Mouse (Mus musculus) CD4-positive, CD25-positive, alpha-beta regulatory T cell, adult 2 months (primary cell): ENCODE data around the gene Kcnj4.

Experiments used
- DNase-seq: peaks from one replicate; pipeline ENCODE4 v3.0.0-alpha.2; 2012; ENCODE audit warnings: low read depth, low spot score

Kcnj4 gene

GRCm38 (mm10) chr15:79504707-79505452, at the start of gene Kcnj4:
TSS of gene Kcnj4 (minus strand) at chr15:79505241.
- no peak for DNase-seq

DNA sequence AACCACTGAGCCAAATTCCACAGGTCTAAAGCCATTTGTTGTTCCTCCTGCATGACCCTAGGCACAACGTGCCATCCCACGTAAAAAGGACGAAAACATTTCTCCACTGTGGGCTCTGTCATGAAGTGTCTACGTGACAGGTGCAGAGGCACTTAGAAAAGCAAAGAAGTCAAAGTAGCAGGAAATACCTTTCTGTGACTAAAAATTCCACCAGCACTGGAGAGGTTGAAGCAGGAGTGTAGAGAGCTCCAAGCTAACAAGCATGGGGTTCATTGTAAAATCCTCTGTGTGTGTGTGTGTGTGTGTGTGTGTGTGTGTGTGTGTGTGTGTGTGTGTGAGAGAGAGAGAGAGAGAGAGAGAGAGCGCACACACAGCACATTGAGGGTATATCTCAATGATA, 47.5 kb upstream of the Kcnj4 start:
- DNase-seq = no peak

DNA sequence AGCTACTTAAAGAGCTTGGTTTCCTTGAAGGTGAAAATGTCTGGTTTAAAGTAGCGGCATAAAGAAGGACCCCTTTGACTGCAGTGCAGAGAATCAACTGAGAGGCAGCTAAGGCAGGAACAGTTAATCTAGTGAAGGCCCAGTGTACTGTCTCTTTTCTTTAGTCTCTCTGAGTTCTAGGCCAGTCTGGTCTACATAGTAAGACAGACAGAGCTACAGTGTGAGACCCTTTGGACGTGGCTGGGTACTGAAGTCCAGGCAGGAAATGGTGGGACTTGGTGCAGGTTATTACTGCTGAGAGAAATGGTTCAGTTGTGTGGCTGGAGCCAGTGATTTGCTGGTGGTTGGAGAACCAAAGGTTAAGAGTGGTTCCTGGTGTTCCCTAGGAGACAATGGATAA, 43.2 kb upstream of the Kcnj4 start:
- no peak for DNase-seq

- DNase-seq = no peak
Observed at GRCm38 (mm10) chr15:79547289-79547820, 42.3 kb upstream of the Kcnj4 start.

GRCm38 (mm10) chr15:79546410-79547288, 41.6 kb upstream of the Kcnj4 start, which contains the start of gene Ddx17:
TSS of gene Ddx17 (minus strand) at chr15:79546741.
- peak; percentile 99 for DNase-seq

GRCm38 (mm10) chr15:79545921-79546399, 40.9 kb upstream of the Kcnj4 start:
- DNase-seq = peak; percentile 74

GRCm38 (mm10) chr15:79545496-79545895, 40.5 kb upstream of the Kcnj4 start:
- DNase-seq = no peak

DNA sequence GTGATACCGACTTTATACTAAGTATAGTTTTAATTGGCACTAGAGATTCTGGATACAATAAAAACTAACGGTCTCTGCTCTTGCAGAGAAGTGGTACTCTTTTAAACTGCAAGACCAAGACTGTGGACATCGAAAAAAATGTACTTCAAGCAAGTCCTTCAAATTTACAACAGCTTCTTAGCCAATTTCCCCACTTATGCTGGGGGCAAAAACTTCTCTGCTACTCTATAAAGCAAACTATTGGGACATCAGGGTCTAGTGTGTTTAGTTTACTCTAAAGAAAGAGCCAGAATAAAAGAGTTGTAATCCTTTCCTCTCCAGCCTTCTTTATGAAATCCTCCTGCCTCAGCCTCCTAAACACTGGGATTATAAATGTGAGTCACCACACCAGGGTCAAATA, 38.9 kb upstream of the Kcnj4 start:
- no peak for DNase-seq

DNA sequence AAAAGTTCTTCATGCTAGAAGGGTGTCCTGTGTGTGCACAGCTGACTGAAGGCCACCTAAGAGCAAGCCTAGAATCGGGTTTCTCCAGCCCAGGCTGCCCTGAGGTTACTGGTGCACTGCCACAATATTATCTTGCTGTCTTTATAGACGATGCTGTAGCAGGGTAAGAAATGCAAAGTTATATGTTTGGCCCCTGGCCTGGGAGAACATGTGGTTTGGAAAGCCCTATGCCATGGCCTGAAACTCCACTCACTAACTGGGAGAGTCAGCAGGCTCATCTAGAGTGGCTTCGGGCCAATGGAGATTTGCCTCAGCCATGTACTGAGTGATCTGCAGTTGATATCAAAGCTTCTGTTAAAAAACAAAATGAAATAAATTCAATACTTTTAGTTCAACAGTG, 28.8 kb upstream of the Kcnj4 start:
- no peak for DNase-seq

GRCm38 (mm10) chr15:79529935-79530334, 24.9 kb upstream of the Kcnj4 start:
- DNase-seq = no peak

GRCm38 (mm10) chr15:79527991-79528639, 23.1 kb upstream of the Kcnj4 start:
- DNase-seq = no peak

DNA sequence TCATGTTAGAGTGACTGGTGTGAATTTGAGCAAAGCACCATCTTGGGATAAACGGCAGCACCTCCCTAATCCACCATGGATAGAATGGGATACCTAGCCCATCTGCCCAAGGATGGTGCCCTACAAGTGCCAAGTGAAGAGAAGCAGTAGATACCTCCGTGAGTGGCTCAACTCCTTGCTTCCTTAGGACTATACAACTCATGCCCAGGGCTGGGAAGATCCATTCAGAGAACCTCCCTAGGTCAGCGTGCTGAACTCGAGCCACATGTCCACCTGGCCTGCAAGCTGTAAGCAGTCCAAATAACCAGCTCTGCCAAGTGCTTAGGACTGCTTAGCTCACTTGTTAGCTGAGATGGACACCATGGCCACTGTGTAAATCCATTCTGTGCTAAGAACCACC, 22.2 kb upstream of the Kcnj4 start:
- no peak for DNase-seq

GRCm38 (mm10) chr15:79525979-79526768, 21.1 kb upstream of the Kcnj4 start:
- no peak for DNase-seq

DNA sequence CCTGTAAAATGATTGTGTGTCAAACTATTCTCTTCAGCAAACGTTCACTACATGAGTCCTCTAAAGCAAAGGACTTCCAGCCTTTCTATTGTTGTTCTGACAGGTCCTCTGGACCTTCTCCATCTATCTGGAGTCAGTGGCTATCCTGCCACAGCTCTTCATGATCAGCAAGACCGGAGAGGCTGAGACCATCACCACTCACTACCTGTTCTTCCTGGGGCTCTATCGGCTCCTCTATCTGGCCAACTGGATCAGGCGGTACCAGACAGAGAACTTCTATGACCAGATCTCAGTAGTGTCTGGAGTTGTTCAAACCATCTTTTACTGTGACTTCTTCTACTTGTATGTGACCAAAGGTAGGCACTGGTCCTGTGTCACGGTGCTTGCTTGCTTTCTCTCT, 20.5 kb upstream of the Kcnj4 start:
- DNase-seq = no peak

GRCm38 (mm10) chr15:79519400-79520220, 14.6 kb upstream of the Kcnj4 start:
- no peak for DNase-seq

DNA sequence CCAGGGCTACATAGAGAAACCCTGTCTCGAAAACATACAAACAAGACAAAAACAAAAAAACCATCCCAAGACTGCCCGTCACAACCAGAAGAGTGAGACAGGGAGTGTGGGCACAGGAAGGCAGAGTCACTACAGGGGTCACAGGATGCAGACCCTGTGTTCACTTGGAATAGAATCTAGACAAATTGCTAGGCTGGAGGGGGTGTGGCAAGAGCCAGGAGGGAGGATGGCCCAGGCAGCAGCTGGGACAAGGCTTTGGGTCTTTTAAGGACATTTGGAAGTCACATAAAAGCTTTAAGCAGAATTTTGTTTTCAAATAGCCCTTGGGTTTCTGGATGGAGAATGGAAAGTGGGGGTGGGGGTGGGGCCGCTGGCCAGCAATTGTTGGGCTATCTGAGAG, 13.5 kb upstream of the Kcnj4 start:
- DNase-seq = no peak

DNA sequence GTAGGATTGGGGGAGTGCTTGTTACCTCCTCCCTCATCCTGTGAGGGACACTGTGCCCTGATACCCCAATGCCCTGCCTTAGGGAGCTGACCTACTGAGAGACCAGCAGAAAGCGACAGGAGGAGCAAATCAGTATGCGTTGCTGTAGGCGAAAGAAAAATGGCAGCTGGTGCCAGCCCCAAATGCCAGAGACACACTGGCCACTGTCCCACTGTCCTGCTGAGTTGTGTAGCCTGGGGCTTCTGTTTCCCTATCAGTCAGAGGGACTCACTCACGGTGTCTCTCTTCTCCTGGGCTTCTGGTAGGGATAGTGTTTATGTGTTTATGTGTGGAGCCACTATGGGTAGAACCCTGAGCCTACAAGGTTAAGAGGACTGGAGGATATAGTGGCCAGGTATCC, 12.7 kb upstream of the Kcnj4 start:
- no peak for DNase-seq

GRCm38 (mm10) chr15:79516171-79517096, 11.4 kb upstream of the Kcnj4 start, which contains the start of gene Kdelr3:
TSS of gene Kdelr3 (plus strand) at chr15:79516411.
- peak; percentile 53 for DNase-seq

- DNase-seq = no peak
Observed at GRCm38 (mm10) chr15:79513940-79514339, 8.9 kb upstream of the Kcnj4 start.
